Mouse (Mus musculus): ENCODE measurements around the gene Angel2.
"Not testable (repeated sequence)": the region's sequence is repeated elsewhere in the genome, so short reads cannot be mapped to it uniquely, and the experiment has no call there.

Angel2 gene

GRCm38 (mm10) chr1:190924812-190925211 is at the start of gene Angel2:
Gene Angel2, plus strand, starts transcription at chr1:190925112.
- not testable (repeated sequence) for DNase-seq (ENCODE audit: low spot score)

- DNase-seq (ENCODE audit: low spot score): no peak
These were observed 49.2 kb upstream of the Angel2 start for GRCm38 (mm10) chr1:190875751-190876150.

- DNase-seq (ENCODE audit: low spot score): no peak
These were observed 44.3 kb upstream of the Angel2 start for GRCm38 (mm10) chr1:190880638-190881037.

GRCm38 (mm10) chr1:190881422-190881821 is 43.5 kb upstream of the Angel2 start:
- no peak for DNase-seq (ENCODE audit: low spot score)

- no peak for DNase-seq (ENCODE audit: low spot score)
These were observed 38.9 kb upstream of the Angel2 start for GRCm38 (mm10) chr1:190886014-190886413.

- no peak for DNase-seq (ENCODE audit: low spot score)
These were observed 36.9 kb upstream of the Angel2 start for GRCm38 (mm10) chr1:190888031-190888430.

- DNase-seq (ENCODE audit: low spot score): no peak
These were observed 36.3 kb upstream of the Angel2 start for GRCm38 (mm10) chr1:190888646-190889045.

- DNase-seq (ENCODE audit: low spot score): no peak
These were observed 31.2 kb upstream of the Angel2 start for GRCm38 (mm10) chr1:190893559-190894167.

- DNase-seq (ENCODE audit: low spot score): no peak
These were observed 26.7 kb upstream of the Angel2 start for GRCm38 (mm10) chr1:190898186-190898585.

- no peak for DNase-seq (ENCODE audit: low spot score)
These were observed 25.9 kb upstream of the Angel2 start for GRCm38 (mm10) chr1:190898899-190899575.

- DNase-seq (ENCODE audit: low spot score): no peak
These were observed 23.8 kb upstream of the Angel2 start for GRCm38 (mm10) chr1:190901082-190901481.

- no peak for DNase-seq (ENCODE audit: low spot score)
These were observed 20.8 kb upstream of the Angel2 start for GRCm38 (mm10) chr1:190904136-190904535.

GRCm38 (mm10) chr1:190904714-190905113 is 20.2 kb upstream of the Angel2 start:
- no peak for DNase-seq (ENCODE audit: low spot score)

GRCm38 (mm10) chr1:190910836-190911235 is 14.1 kb upstream of the Angel2 start:
- DNase-seq (ENCODE audit: low spot score): no peak

GRCm38 (mm10) chr1:190911415-190912123 is 13.3 kb upstream of the Angel2 start, which contains the start of gene Rps6kc1:
Gene Rps6kc1, minus strand, starts transcription at chr1:190911770.
- DNase-seq (ENCODE audit: low spot score): peak; percentile 52

- DNase-seq (ENCODE audit: low spot score): no peak
These were observed 12.3 kb upstream of the Angel2 start for GRCm38 (mm10) chr1:190912623-190913022.

- DNase-seq (ENCODE audit: low spot score): no peak
These were observed 6.0 kb upstream of the Angel2 start for GRCm38 (mm10) chr1:190918938-190919337.

- no peak for DNase-seq (ENCODE audit: low spot score)
These were observed 5.0 kb upstream of the Angel2 start for GRCm38 (mm10) chr1:190919725-190920469.

GRCm38 (mm10) chr1:190927311-190927710 is 2.4 kb downstream of the Angel2 start:
- DNase-seq (ENCODE audit: low spot score): no peak

- no peak for DNase-seq (ENCODE audit: low spot score)
These were observed 2.9 kb downstream of the Angel2 start for GRCm38 (mm10) chr1:190927751-190928369.

- DNase-seq (ENCODE audit: low spot score): peak; percentile 96
These were observed 3.6 kb downstream of the Angel2 start for GRCm38 (mm10) chr1:190928370-190929009.

Data from spleen, adult 12 weeks (tissue).